ENCODE assay signal across 22 mouse cellular contexts in the genomic region with DNA sequence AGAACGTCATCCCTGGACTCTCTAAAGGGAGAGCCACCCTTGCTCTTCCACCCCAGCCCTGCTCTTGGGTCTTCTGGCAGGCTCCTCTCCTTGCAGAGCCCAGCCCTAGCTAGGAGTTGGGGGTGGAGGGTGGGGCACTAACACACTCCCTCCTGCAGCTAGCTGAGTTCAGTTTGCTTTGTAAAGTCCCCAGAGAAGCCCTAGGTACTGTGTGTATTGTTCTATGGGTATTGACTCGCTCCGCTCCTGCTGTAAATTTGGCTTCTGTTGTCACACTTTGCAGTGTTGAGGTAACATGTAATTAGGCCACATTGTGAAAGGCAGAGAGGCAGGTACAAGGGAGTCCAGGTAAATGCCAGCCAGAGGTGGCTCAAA.
DNase-seq lines count a peak whose midpoint lies in the region; ATAC-seq and TF ChIP-seq lines count a peak whose summit lies in the region.
"Had no signal": no experiment of that assay in that cellular context is flagged by ENCODE, and none has a peak within 500 bp of the region (broad histone marks: within the 10 kb centered on the region; RNA-seq: fewer than 3 reads in every experiment).

No protein-coding gene starts in this region.

- H3K9me3 ChIP-seq in hindbrain, embryonic 10.5 days: no peaks in the 10 kb centered on the region
- H3K9me3 ChIP-seq in hindbrain, postnatal 0 days (ENCODE audit: low read length): no peaks in the 10 kb centered on the region
- no peaks in the 10 kb centered on the region for H3K9me3 ChIP-seq in E14TG2a.4 (ENCODE audit: low read length)
- H3K9me3 ChIP-seq in limb, embryonic 12.5 days: no peaks in the 10 kb centered on the region
- H3K9me3 ChIP-seq: embryonic facial prominence, embryonic 13.5 days; G1E; heart, embryonic 15.5 days; limb, embryonic 13.5 days; midbrain, embryonic 12.5 days had no signal

- no peak for DNase-seq in hindbrain, embryonic 10.5 days (ENCODE audit: low spot score)
- no peak for DNase-seq in hindbrain, postnatal 0 days (ENCODE audit: low spot score)
- peak; percentile 38 for DNase-seq in R1 (ENCODE audit: low read depth, low spot score)
- no peak for DNase-seq in adrenal gland, adult (ENCODE audit: inconsistent age in 2 of 2, low spot score in 1 of 2)
- no peak for DNase-seq in T-cell, adult 2 months (ENCODE audit: low spot score)
- DNase-seq: adrenal gland, adult 8-10 months; cerebellum, adult 2 months; kidney, adult 11 months; kidney, postnatal 10 days; lung, adult 18-20 months; retina, postnatal 1 day had no signal

- no peak overlapping the region for H3K4me2 ChIP-seq in hindbrain, postnatal 0 days (ENCODE audit: low read depth, low read length)
- H3K4me2 ChIP-seq in limb, embryonic 12.5 days: no peak overlapping the region
- H3K4me2 ChIP-seq: embryonic facial prominence, embryonic 13.5 days; heart, embryonic 15.5 days; hindbrain, embryonic 14.5 days; limb, embryonic 13.5 days; midbrain, embryonic 12.5 days had no signal

- peaks cover 8% of the 10 kb centered on the region for H3K36me3 ChIP-seq in hindbrain, embryonic 10.5 days
- H3K36me3 ChIP-seq in hindbrain, postnatal 0 days (ENCODE audit: insufficient read depth, low read length): 0 out of 2 replicates have a peak, but pooled peaks cover 5% of the 10 kb centered on the region
- H3K36me3 ChIP-seq in E14TG2a.4 (ENCODE audit: insufficient read depth, low read length): peaks cover 6% of the 10 kb centered on the region
- no peaks in the 10 kb centered on the region for H3K36me3 ChIP-seq in limb, embryonic 12.5 days
- H3K36me3 ChIP-seq: embryonic facial prominence, embryonic 13.5 days; heart, embryonic 15.5 days; limb, embryonic 13.5 days had no signal

- WGBS in hindbrain, embryonic 10.5 days: 81% methylated on average over 3 of the region's 3 CpGs
- WGBS in hindbrain, postnatal 0 days: 63% methylated on average over 3 of the region's 3 CpGs
- WGBS in limb, embryonic 12.5 days: 81% methylated on average over 3 of the region's 3 CpGs

- no peak overlapping the region for H3K9ac ChIP-seq in hindbrain, postnatal 0 days (replicated peaks; ENCODE audit: low read length)
- H3K9ac ChIP-seq in limb, embryonic 12.5 days (replicated peaks): no peak overlapping the region
- H3K9ac ChIP-seq: embryonic facial prominence, embryonic 13.5 days; heart, embryonic 15.5 days; hindbrain, embryonic 14.5 days; limb, embryonic 13.5 days; midbrain, embryonic 12.5 days had no signal

- no peak overlapping the region for H3K4me3 ChIP-seq in hindbrain, embryonic 10.5 days
- no peak overlapping the region for H3K4me3 ChIP-seq in hindbrain, postnatal 0 days (ENCODE audit: low read length)
- peak overlapping the region; percentile 14; the same call in 1 of the 2 replicates for H3K4me3 ChIP-seq in E14TG2a.4 (replicated peaks; ENCODE audit: low read length)
- H3K4me3 ChIP-seq in limb, embryonic 12.5 days (replicated peaks): no peak overlapping the region
- H3K4me3 ChIP-seq: embryonic facial prominence, embryonic 13.5 days; heart, embryonic 15.5 days; layer of hippocampus, adult 2 months; left cerebral cortex, adult 2 months; limb, embryonic 13.5 days; midbrain, embryonic 12.5 days; myocyte had no signal

- H3K27me3 ChIP-seq in hindbrain, embryonic 10.5 days (ENCODE audit: insufficient read depth, poor library complexity, severe bottlenecking): peaks cover 5% of the 10 kb centered on the region; the same call in 1 of the 2 replicates
- no peaks in the 10 kb centered on the region for H3K27me3 ChIP-seq in hindbrain, postnatal 0 days (ENCODE audit: insufficient read depth, low read length)
- H3K27me3 ChIP-seq in E14TG2a.4 (ENCODE audit: insufficient read depth, low read length): peaks cover 1% of the 10 kb centered on the region; the same call in 1 of the 2 replicates
- H3K27me3 ChIP-seq in limb, embryonic 12.5 days: no peaks in the 10 kb centered on the region
- H3K27me3 ChIP-seq: embryonic facial prominence, embryonic 13.5 days; heart, embryonic 15.5 days; limb, embryonic 13.5 days had no signal

- no peak for ATAC-seq in hindbrain, postnatal 0 days
- no peak for ATAC-seq in limb, embryonic 12.5 days (ENCODE audit: insufficient number of reproducible peaks, insufficient read depth, low FRiP score, low TSS enrichment, low read depth)

- peak overlapping the region; percentile 46; the same call in 1 of the 2 replicates for H3K27ac ChIP-seq in hindbrain, embryonic 10.5 days
- H3K27ac ChIP-seq in hindbrain, postnatal 0 days: no peak overlapping the region
- 0 out of 2 replicates have a peak overlapping the region, but pooled peaks have one; percentile 12 for H3K27ac ChIP-seq in limb, embryonic 12.5 days
- H3K27ac ChIP-seq: embryonic facial prominence, embryonic 13.5 days; hindbrain, embryonic 14.5 days; layer of hippocampus, adult 2 months; left cerebral cortex, adult 2 months; limb, embryonic 13.5 days; midbrain, embryonic 12.5 days had no signal

- H3K4me1 ChIP-seq in hindbrain, embryonic 10.5 days (replicated peaks): peaks cover 25% of the 10 kb centered on the region
- H3K4me1 ChIP-seq in hindbrain, postnatal 0 days (ENCODE audit: insufficient read depth, low read length): peaks cover 3% of the 10 kb centered on the region; the same call in 1 of the 2 replicates
- H3K4me1 ChIP-seq in E14TG2a.4 (replicated peaks; ENCODE audit: low read depth, low read length): peaks cover 59% of the 10 kb centered on the region
- peaks cover 17% of the 10 kb centered on the region for H3K4me1 ChIP-seq in limb, embryonic 12.5 days (replicated peaks)

- no peak for TF ChIP-seq CTCF in hindbrain, postnatal 0 days (IDR thresholded peaks at IDR 0.05; ENCODE audit: low read depth)
- no peak for TF ChIP-seq CTCF in E14TG2a.4 (conservative IDR thresholded peaks at IDR 0.05; ENCODE audit: low read length)
